Mouse (Mus musculus) inflammation-experienced regulatory T-cells, adult 6 months (primary cell): ENCODE measurements around the gene Sppl2c. TPM values are rescaled to one million over a fixed set of nuclear protein-coding genes. Genes with fewer than 3 reads are reported as not detected.

Source experiments
- polyA plus RNA-seq, 3 experiments: library from polyadenylated mRNA; unstranded; fragments of 100-300 nt; shearing (Covaris generic); gene quantifications; one replicate each; pipeline ENCODE4 v1.2.1; 2017

The Sppl2c gene
- polyA plus RNA-seq, 3 experiments from 2014 or later = not detected

Other genes with a start within 250 kb of the Sppl2c start
- gene Nsf, start 232.3 kb upstream of the Sppl2c start, polyA plus RNA-seq = 10 to 100 TPM; 52.2 to 85.6 (median 76.6) TPM
- 10 to 100 TPM; 12.1 to 14.5 (median 12.6) TPM for gene Arf2, start 219.6 kb upstream of the Sppl2c start, polyA plus RNA-seq
- gene Crhr1, start 53.5 kb upstream of the Sppl2c start, polyA plus RNA-seq = not detected
- under 1 TPM in 1 of 3 experiments, not detected in 2; 0.41 TPM for gene Mapt, start 45.1 kb downstream of the Sppl2c start, polyA plus RNA-seq